Mouse (Mus musculus) adrenal gland, postnatal 0 days (tissue): Measurements from ENCODE around the gene Parl. TPM values are rescaled to one million over a fixed set of nuclear protein-coding genes. Genes with fewer than 3 reads are reported as not detected.

Experiments
- polyA plus RNA-seq: library from polyadenylated mRNA; unstranded; fragments of >200 nt; fragmentation: Nextera tagmentation; extraction: Ambion mirVana; gene quantifications from 2 replicates; pipeline ENCODE4 v1.2.1, GENCODE M21; 2015

Gene Parl
- 69.3 and 116 TPM in 2 replicates for polyA plus RNA-seq

DNA sequence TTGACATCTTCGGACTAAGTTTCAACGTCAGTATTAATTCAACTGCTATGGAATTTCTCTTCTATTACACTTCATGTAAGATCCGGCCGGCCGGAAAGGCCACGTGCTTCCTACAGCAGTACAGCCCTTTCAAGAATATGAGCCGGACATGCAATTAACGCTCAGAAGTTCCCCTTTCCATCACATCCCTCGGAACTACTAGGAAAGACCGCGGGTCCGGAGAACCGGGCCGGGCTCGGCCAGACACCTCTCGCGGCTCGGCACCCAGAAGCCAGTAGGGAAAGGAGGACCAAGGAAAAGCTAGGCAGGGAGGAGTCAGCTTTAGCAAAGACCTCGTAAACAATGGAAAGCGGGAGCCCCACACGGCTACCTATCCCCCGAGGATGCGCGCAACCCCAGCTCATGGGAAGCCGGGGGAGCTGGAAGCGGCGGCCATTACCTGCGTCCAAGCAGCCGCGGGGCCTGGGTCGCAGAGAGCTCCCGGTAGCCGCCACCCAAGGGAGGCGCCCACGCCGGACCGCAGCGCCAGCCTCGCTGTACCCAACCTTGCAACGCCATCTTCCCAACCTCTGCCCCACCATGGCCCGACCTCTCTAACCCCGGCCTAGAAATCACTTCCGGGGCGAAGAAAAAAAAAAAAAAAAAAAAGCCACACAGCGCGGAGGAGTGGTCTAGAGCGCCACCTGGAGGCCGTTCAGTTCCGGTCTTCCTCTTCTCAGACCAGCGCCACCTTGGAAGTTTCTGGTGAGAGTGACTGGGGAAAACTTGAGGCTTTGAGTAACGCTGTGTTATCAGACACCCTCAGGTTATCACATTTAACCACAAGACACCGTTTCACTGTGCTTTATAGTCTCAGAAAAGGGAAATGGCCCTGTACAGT, at the start of gene Parl:
Gene Parl, minus strand, starts transcription at position 618 of the 880 bp plus-strand sequence.

DNA sequence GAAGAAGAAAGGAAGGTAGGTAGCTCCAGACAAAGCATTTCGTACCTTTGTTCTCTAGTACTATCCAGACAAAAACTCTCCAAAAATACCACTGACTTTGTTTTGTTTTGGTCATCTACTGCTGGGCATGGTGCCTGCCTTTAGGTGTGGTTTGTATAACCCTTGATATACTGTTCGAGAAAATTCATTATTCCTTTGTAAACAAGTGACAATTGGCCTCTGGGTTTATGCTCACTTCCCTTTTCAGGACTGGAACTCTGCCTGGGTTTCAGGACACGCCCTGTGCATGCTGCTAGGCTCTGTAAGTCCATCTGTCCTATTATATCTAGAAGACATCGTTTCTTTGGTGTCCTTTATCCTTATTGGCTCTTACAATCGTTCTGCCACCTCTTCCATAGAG, 23.1 kb upstream of the Parl start, which contains the start of gene Cyp2ab1:
Gene Cyp2ab1, minus strand, starts transcription at position 119 of the 400 bp plus-strand sequence.

DNA sequence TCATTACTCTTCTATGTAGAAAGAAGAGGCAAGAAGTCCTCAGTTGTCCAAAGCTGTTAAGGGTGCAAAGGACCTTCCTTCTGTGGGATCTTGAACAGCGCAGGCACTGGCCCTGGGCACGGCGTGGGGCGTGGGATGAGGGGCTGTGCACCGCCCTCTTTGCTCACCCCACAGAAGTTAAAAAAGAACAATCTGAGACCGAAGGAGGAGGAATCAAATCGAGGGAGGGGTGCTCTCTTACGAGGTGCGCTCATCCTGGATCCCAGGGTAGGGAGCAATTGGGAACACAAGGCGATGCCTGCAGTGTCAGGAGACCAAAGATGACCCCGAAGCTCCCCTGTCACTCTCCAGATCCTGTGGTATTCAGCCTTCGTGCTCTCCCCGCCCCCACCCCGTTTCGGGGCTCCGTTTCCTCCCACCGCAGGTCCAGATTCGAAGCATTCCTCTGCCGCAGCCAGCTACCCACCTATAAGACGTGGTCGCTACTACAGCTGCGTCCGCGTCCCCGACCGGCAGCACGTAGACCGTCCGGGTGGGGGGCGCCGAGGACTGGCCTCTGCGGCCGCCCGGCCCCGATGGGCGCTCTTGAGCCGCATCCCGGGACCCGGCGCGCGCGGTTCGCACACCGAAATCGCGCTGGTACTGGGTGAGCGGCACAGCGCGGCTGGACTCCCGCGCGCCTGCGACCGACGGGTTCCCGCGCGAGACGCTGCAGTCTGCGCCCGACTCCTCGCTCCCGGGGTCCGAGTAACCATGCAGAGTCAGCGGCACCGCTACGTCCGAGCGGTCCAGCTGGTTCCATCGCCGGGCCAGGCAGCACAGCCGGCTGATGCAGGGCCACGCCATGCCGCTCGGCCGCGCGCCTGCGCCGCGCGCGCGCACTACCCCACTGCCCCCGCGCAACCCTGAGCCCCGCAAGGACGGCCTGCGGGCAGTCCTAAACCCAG, 61.4 kb downstream of the Parl start, which contains the start of gene Map6d1:
Gene Map6d1, minus strand, starts transcription at position 891 of the 947 bp plus-strand sequence.

Other genes starting within 250 kb of the Parl start
- 27.7 and 39.3 TPM in 2 replicates for gene Klhl24, start 204.8 kb downstream of the Parl start, polyA plus RNA-seq
- gene Yeats2, start 161.3 kb downstream of the Parl start, polyA plus RNA-seq, result 8.0 and 12.0 TPM in 2 replicates
- 0.30 and 1.2 TPM in 2 replicates for gene Map6d1, start 61.0 kb downstream of the Parl start, polyA plus RNA-seq
- gene Cyp2ab1, start 23.0 kb upstream of the Parl start, polyA plus RNA-seq, result 0.08 TPM in 1 of 2 replicates, not detected in the other
- gene Abcc5, start 124.0 kb upstream of the Parl start, polyA plus RNA-seq, result 32.8 and 40.6 TPM in 2 replicates
- 60.8 and 62.9 TPM in 2 replicates for gene Eif2b5, start 196.4 kb upstream of the Parl start, polyA plus RNA-seq
- gene Dvl3, start 214.6 kb upstream of the Parl start, polyA plus RNA-seq, result 14.3 and 18.0 TPM in 2 replicates
- 460 and 512 TPM in 2 replicates for gene Ap2m1, start 233.1 kb upstream of the Parl start, polyA plus RNA-seq
- gene Abcf3, start 246.2 kb upstream of the Parl start, polyA plus RNA-seq, result 41.1 and 47.2 TPM in 2 replicates